Mouse (Mus musculus) Muller cell, postnatal 12 days (primary cell): ENCODE results near the gene Mfsd10.

ENCODE experiments used
- DNase-seq: peaks from one replicate; pipeline ENCODE4 v3.0.0-alpha.2; 2015; ENCODE audit errors: inconsistent ontology term

Gene Mfsd10

GRCm38 (mm10) chr5:34636481-34637287, at the start of gene Mfsd10:
Mfsd10 (minus strand) TSS chr5:34637212.
- DNase-seq, result peak; percentile 86

- no peak for DNase-seq
These were observed 33.3 kb upstream of the Mfsd10 start for GRCm38 (mm10) chr5:34670280-34670679.

- DNase-seq, result peak; percentile 6
These were observed 32.5 kb upstream of the Mfsd10 start for GRCm38 (mm10) chr5:34669493-34669892.

GRCm38 (mm10) chr5:34663231-34663630, 26.2 kb upstream of the Mfsd10 start:
- DNase-seq, result peak; percentile 78

GRCm38 (mm10) chr5:34661909-34662308, 24.9 kb upstream of the Mfsd10 start:
- DNase-seq, result no peak

GRCm38 (mm10) chr5:34660591-34661130, 23.6 kb upstream of the Mfsd10 start:
- DNase-seq, result no peak

GRCm38 (mm10) chr5:34659686-34660590, 22.9 kb upstream of the Mfsd10 start, which contains the start of the genes Nop14 and Grk4:
Nop14 (minus strand) TSS chr5:34660148.
Grk4 (plus strand) TSS chr5:34660379.
- DNase-seq, result peak; percentile 100

GRCm38 (mm10) chr5:34657556-34657955, 20.5 kb upstream of the Mfsd10 start:
- no peak for DNase-seq

- no peak for DNase-seq
These were observed 17.9 kb upstream of the Mfsd10 start for GRCm38 (mm10) chr5:34654881-34655280.

- DNase-seq, result no peak
These were observed 15.9 kb upstream of the Mfsd10 start for GRCm38 (mm10) chr5:34652961-34653360.

GRCm38 (mm10) chr5:34647581-34647980, 10.6 kb upstream of the Mfsd10 start:
- peak; percentile 46 for DNase-seq

- DNase-seq, result peak; percentile 45
These were observed 5.9 kb upstream of the Mfsd10 start for GRCm38 (mm10) chr5:34642932-34643331.

GRCm38 (mm10) chr5:34641991-34642390, 5.0 kb upstream of the Mfsd10 start:
- no peak for DNase-seq

- DNase-seq, result no peak
These were observed 662 bp upstream of the Mfsd10 start for GRCm38 (mm10) chr5:34637591-34638156.

- no peak for DNase-seq
These were observed 1.3 kb downstream of the Mfsd10 start for GRCm38 (mm10) chr5:34635665-34636192.

- no peak for DNase-seq
These were observed 2.1 kb downstream of the Mfsd10 start for GRCm38 (mm10) chr5:34634746-34635400.

GRCm38 (mm10) chr5:34633641-34634040, 3.4 kb downstream of the Mfsd10 start:
- DNase-seq, result no peak

- no peak for DNase-seq
These were observed 4.0 kb downstream of the Mfsd10 start for GRCm38 (mm10) chr5:34632996-34633395.

GRCm38 (mm10) chr5:34609966-34610365, 27.0 kb downstream of the Mfsd10 start:
- DNase-seq, result no peak

GRCm38 (mm10) chr5:34608226-34608625, 28.8 kb downstream of the Mfsd10 start:
- DNase-seq, result no peak
